Mouse (Mus musculus) kidney, postnatal 25 days (tissue): ENCODE results near the gene Mettl6.

Source experiments
- DNase-seq, 2 experiments: peaks; one replicate each; pipeline ENCODE4 v3.0.0; 2021; ENCODE audit warnings: mixed read lengths in 2 of 2

The Mettl6 gene

GRCm38 (mm10) chr14:31494975-31495455, at the start of gene Mettl6:
Gene Mettl6 (minus strand): TSS chr14:31495040.
- DNase-seq = peak; percentile 91 to 95

GRCm38 (mm10) chr14:31543885-31544442, 49.1 kb upstream of the Mettl6 start:
- DNase-seq = no peak

DNA sequence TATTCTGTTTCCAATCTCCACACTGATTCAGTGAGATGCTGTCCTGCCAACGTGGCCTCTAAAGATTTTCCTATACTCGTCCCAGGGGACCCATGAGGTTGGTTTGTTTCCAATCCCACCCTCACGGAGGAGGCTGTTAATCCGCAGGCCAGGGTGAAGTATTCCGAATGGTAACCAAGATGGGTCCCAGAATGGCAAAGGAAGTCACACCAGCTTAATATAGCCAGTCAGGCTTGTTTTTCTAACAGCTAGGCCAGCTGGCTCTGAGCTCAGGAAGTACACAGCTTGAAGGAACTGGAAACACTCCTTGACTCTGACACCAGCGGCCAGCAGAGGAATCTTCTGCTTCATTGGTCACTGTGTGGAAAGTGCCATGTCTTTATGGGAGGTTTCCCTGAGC, 42.5 kb upstream of the Mettl6 start:
- DNase-seq = peak; percentile 16 to 61

- peak; percentile 35 to 73 for DNase-seq
Observed at GRCm38 (mm10) chr14:31532656-31533055, 37.8 kb upstream of the Mettl6 start.

DNA sequence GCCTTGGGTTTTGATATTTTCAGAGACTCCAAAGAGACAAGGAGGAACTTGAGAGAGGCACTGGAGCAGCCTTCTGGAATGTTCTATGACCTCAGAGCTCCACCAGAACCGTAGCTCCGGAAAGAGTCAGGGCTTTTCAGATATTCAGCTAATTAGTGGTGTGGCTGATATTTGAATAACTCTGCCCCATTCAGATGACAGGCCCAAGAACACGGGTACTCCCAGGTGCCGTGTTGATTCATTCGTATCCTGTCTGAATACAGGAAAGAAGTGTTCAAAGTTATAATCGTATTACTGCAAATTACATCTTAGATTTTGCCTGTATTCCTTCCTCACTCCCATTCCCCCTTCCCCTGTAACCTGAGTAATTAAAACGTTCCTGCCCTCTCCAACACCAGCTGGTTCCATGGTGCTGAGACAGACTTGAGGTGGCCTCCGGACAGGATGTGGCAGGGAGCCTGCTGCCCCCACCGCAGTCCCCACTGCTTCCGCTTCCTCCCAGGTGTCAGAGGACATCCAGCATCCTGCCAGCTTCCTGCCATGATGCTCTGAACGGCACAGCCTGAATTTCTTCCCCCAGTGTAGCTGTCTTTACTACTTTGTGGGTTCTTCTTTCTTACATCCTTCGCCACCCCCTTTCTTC, 36.8 kb upstream of the Mettl6 start:
- peak; percentile 40 to 69 for DNase-seq

DNA sequence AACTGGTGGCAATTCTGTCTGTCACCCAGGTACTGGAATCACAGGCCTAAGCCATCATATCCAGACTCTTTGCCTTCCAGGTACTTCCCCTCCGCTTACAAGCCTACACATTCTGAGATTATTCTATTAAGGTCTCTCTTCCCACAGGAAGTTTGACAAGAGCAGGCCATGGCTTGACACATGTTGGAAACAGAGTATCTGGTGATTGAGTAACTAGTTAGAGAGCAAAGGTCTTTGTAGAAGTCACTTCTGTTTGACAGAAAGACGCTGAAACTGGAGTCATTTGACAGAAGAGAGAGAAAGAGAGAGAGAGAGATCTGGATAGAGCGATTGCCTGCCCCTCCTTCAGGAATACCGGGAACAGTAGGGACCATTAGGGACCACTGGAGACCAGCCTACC, 36.0 kb upstream of the Mettl6 start:
- DNase-seq = no peak

GRCm38 (mm10) chr14:31525040-31525810, 30.4 kb upstream of the Mettl6 start:
- DNase-seq = no peak

GRCm38 (mm10) chr14:31521318-31521717, 26.5 kb upstream of the Mettl6 start:
- DNase-seq = no peak

DNA sequence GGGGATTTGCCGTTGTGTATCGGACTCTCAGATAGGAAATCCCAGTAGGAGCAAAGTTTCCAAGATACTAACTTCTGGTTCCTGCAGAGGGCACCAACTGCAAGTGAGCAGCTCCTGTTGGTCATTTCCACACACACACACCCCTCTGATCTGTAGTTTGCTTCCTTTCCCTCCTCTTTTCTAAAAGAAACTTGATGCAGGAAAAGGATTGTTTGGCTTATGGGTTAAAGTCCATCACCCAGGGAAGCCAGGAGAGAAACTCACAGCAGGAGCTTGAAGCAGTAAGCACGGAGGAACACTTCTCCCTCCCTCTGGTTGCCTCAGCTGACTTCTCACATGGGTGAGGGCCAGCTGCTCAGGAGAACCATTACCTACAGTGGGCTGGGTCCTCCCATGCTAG, 24.3 kb upstream of the Mettl6 start:
- DNase-seq = peak; percentile 61 to 76

- DNase-seq = no peak
Observed at GRCm38 (mm10) chr14:31515895-31516294, 21.1 kb upstream of the Mettl6 start.

DNA sequence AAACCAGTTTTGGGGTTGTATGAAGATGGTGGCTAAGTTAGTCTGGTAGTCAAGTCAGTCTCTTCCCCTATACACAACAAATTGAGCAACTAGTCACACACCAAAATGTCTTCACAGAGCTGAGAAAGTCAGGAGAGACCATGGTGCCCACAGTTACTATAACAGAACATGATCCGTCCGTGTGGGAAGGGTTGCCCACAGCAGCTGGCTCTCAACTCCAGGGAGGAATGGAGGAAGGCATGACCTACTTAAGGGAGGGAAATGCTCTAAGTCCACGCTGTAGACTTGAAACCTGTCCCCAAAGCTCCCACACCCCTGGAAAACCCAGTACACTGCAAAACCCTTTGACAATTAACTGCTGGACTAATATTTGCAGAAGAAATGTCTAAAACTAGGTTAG, 15.5 kb upstream of the Mettl6 start:
- no peak for DNase-seq

- DNase-seq = peak; percentile 25 to 49
Observed at GRCm38 (mm10) chr14:31509911-31510310, 15.1 kb upstream of the Mettl6 start.

DNA sequence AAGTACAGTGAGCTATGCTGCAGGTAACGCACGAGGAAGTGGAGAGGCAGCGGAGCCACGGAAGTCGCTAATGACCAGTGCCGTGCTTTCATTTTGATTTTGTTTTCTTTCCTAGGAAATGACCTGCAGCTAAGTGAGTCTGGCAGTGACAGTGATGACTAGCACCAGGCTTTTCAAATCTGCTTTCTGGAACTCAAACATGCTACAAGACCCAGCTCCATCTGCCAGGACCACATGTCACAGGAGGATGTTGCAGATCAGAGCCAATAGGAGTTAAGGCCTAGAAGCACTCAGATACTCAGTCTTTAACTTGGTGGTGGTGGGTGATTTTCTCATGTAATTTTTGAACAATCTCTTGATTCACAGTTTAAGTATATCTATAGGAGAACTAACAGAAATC, 11.6 kb upstream of the Mettl6 start:
- DNase-seq = no peak

- no peak for DNase-seq
Observed at GRCm38 (mm10) chr14:31503406-31503805, 8.6 kb upstream of the Mettl6 start.

GRCm38 (mm10) chr14:31499526-31499925, 4.7 kb upstream of the Mettl6 start:
- no peak for DNase-seq

DNA sequence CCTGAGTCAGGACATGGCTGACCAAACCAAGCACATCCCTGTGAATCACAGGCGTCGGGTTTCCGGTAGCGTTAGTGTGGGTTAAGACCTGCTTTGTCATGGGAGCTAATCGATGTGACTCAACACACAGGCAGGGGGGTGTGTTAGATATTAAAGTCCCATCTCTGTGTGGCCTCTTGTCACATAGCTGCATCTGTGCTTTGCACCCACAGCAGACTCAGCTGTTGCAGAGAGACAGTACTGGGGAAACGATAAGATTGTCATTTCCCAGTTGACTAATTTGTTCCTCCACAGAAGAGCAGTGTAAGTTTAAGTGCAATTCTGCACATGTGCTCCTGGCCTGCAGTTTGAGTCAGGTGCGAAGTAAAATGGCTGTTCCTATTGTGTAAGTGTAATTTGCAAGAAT, 1.4 kb upstream of the Mettl6 start:
- DNase-seq = no peak

DNA sequence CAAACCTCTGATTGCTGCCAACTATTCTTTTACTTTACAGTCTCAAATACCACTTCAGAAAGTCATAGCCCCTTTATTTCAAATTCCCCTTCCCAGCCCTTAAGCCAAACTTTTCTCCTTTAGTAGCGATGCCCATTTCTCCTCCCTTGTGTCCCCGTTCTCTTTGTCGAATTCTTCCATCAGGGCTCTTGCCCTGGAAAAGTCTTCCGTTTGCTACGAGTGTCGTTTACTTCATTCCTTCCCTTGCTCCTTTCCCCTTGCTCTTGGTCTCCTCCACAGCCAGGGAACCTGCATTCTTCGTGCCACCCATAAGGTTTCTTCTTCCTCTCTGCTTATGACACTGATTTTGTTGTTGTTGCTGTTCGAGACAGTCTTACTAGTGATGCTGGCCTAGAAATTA, 698 bp upstream of the Mettl6 start:
- DNase-seq = no peak

DNA sequence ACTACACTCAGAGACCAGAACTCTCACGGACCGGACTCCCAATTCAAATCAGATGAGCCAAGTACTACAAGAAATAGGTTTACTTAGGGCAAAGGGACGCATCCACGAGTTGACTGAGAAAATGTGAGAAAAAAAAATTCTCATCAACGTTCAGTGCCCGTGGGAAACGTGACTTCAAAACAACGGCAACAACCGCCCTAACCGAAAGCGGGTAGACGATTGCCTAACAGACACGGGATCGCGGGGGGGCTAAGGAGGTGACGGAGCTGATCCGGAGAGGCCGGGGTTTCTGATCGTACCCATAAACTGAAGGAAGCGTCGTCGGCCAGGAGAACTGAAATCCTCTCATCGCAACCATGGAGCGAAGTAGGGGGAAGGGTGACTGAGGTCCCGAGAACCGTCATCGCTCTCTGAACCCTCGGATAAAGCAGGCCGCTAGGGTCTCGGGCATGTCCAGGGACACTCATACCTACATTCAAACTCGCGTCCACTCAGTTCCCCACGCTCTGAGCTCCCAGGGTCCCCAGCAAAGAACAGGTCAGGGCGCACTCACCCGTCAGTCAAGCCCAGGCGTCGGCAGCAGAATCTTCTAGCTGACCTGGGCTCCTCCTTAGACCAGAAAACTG, 378 bp downstream of the Mettl6 start, which contains the start of gene Eaf1:
Gene Eaf1 (plus strand): TSS at position 51 of the 626 bp plus-strand sequence.
- peak; percentile 33 to 68 for DNase-seq

GRCm38 (mm10) chr14:31493901-31494300, 939 bp downstream of the Mettl6 start:
- DNase-seq = peak in 1 of 2 experiments; percentile 45

- no peak for DNase-seq
Observed at GRCm38 (mm10) chr14:31488055-31488454, 6.8 kb downstream of the Mettl6 start.

GRCm38 (mm10) chr14:31486465-31486864, 8.4 kb downstream of the Mettl6 start:
- DNase-seq = no peak

DNA sequence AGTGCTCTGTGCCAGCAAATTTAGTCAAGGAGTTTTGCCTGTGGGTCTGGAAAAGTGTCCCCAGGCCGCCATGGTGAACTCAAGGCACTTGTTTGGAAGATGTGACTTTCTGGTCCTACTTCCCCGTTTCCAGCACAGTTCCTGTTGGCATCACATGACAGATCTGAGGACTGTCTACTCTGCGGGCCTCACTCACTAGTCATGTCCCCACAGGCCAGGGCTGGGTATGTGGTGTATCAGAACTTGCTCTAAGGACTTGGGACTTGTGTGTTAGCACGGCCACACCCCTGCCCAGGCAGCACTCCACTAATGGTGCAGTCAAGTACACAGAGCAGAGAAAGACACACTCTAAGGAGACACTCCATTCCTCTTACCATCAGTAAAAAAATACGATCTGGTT, 12.4 kb downstream of the Mettl6 start:
- no peak for DNase-seq

- no peak for DNase-seq
Observed at GRCm38 (mm10) chr14:31473297-31473696, 21.5 kb downstream of the Mettl6 start.
